Mouse (Mus musculus): ENCODE measurements around the gene Tpst2.

GRCm38 (mm10) chr5:112298226-112298988, 21.9 kb downstream of the Tpst2 start:
- no peak for TF ChIP-seq CTCF (IDR thresholded peaks at IDR 0.05; ENCODE audit: low read depth, low read length)
- TF ChIP-seq EP300 (IDR thresholded peaks at IDR 0.05; ENCODE audit: insufficient read depth, low read depth, low read length), result no peak
- no peak for TF ChIP-seq POLR2A (IDR thresholded peaks at IDR 0.05; ENCODE audit: insufficient read depth, low read length)

All from ES-Bruce4 (cell line).